Mouse (Mus musculus) heart, embryonic 13.5 days (tissue): Measurements from ENCODE around the gene Slc44a1. TPM values are rescaled to one million over a fixed set of nuclear protein-coding genes. Genes with fewer than 3 reads are reported as not detected.

Experiments used
- ATAC-seq: fragments of 200-750 bp; cut with Nextera tagmentation; 2 replicates; pipeline ENCODE4 v1.8.0; 2017; ENCODE audit warnings: moderate TSS enrichment; ENCODE audit not compliant: insufficient number of reproducible peaks, low FRiP score, low TSS enrichment; ENCODE audit errors: extremely low read depth
- H3K27ac ChIP-seq: fragments of 300-500 bp; sonication (generic); replicated peaks from 2 replicates; pipeline ENCODE4 v1.5.1; 2015; ENCODE audit warnings: moderate library complexity, mild to moderate bottlenecking, inconsistent platforms
- H3K27me3 ChIP-seq: fragments of 300-500 bp; sonication (generic); replicated peaks from 2 replicates; pipeline ENCODE4 v1.6.1; 2015; ENCODE audit warnings: mild to moderate bottlenecking, inconsistent platforms
- H3K36me3 ChIP-seq: fragments of 300-500 bp; sonication (generic); 2 replicates; pipeline ENCODE4 v1.6.1; 2015; ENCODE audit warnings: mild to moderate bottlenecking, inconsistent platforms
- H3K4me1 ChIP-seq: fragments of 300-500 bp; sonication (generic); 2 replicates; pipeline ENCODE4 v1.6.1; 2015; ENCODE audit warnings: inconsistent platforms
- H3K4me2 ChIP-seq: fragments of 300-500 bp; sonication (generic); 2 replicates; pipeline ENCODE4 v1.6.1; 2015; ENCODE audit warnings: inconsistent platforms, mild to moderate bottlenecking, moderate library complexity
- H3K4me3 ChIP-seq: fragments of 300-500 bp; sonication (generic); 2 replicates; pipeline ENCODE4 v1.5.1; 2015; ENCODE audit warnings: moderate library complexity, mild to moderate bottlenecking, inconsistent platforms
- H3K9ac ChIP-seq: fragments of 300-500 bp; sonication (generic); 2 replicates; pipeline ENCODE4 v1.6.1; 2015; ENCODE audit warnings: inconsistent platforms, mild to moderate bottlenecking, moderate library complexity
- H3K9me3 ChIP-seq: fragments of 300-500 bp; sonication (generic); 2 replicates; pipeline ENCODE4 v1.6.1; 2016; ENCODE audit warnings: inconsistent platforms
- WGBS: fragments of 180-500 bp; shearing (Covaris S2); methylation state at CpG from one replicate; pipeline ENCODE4 v1.1.7; 2015; ENCODE audit warnings: mixed read lengths; 5-methylcytosine and 5-hydroxymethylcytosine counted together
- polyA plus RNA-seq: library from polyadenylated mRNA; unstranded; fragments of >200 nt; fragmentation: Nextera tagmentation; extraction: Ambion mirVana; gene quantifications from 2 replicates; pipeline ENCODE4 v1.2.1, GENCODE M21; 2015

Gene Slc44a1
- polyA plus RNA-seq, 1 experiment from 2014 or later = 17.1 TPM

DNA sequence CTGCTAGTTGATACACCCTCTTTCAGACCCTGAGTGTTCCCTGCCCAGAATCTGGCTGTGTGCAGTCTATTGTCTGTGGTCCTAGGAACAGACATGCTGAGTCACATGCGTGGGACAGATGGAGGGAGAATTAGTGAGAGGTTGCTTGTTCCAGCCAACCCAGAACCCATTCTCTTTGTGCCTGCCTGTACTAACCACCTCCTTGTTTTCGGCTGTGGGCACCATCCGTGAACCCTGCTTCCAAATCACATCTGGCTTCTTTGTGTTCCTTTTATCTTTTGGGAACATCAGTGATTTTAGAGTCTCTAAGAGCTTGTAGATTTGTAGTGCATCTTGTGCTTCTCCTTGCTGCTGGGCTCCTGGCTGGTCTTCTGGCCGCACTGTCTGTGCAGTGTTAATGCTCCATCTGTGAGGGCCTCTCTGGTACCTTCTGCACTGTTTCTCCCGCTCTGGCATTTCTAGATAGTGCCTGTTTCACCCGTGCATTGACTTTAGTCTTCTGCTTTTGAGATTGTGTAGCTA is 75.9 kb downstream of the Slc44a1 start:
- peak overlapping the region; percentile 40; the same call in 1 of the 2 replicates for H3K27ac ChIP-seq
- 43% methylated on average over 6 of the region's 6 CpGs for WGBS
- no peaks in the 10 kb centered on the region for H3K9me3 ChIP-seq
- ATAC-seq = no peak
- H3K4me1 ChIP-seq = peaks cover 67% of the 10 kb centered on the region
- H3K9ac ChIP-seq = no peak overlapping the region
- H3K27me3 ChIP-seq = no peaks in the 10 kb centered on the region
- peaks cover 4% of the 10 kb centered on the region; the same call in 1 of the 2 replicates for H3K36me3 ChIP-seq
- no peak overlapping the region for H3K4me2 ChIP-seq
- no peak overlapping the region for H3K4me3 ChIP-seq

DNA sequence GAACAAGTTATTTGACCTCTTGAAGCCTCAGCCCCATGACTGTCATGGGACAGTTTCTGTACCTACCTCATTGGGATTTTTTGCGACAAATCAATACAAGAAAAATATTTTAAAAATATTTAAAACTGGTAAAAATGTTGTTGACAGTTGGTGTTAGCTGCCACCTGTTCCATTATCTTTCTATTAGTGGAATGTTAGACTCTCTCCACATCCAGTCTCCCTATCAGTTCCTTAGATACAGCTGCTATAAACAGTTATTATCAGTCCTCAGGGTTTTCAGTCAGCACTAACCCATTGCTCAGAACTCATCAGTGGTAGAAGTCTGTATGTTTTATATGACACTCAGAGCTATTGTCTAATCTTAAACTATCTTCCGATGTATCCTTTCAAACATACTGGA is 79.2 kb downstream of the Slc44a1 start:
- no peak overlapping the region for H3K9ac ChIP-seq
- ATAC-seq = no peak
- H3K4me1 ChIP-seq = peaks cover 37% of the 10 kb centered on the region
- no peak overlapping the region for H3K4me2 ChIP-seq
- no peak overlapping the region for H3K27ac ChIP-seq
- H3K27me3 ChIP-seq = no peaks in the 10 kb centered on the region
- peaks cover 9% of the 10 kb centered on the region; the same call in 1 of the 2 replicates for H3K36me3 ChIP-seq
- no peaks in the 10 kb centered on the region for H3K9me3 ChIP-seq
- WGBS = 75% methylated on average over 2 of the region's 2 CpGs
- no peak overlapping the region for H3K4me3 ChIP-seq

GRCm38 (mm10) chr4:53521028-53521427 is 80.8 kb downstream of the Slc44a1 start:
- Histone ChIP-seq H3K36me3 (peaks cover 9% of the 10 kb centered on the region; the same call in 1 of the 2 replicates), H3K27me3 (no peaks in the 10 kb centered on the region), H3K4me3 (no peak overlapping the region), H3K27ac (no peak overlapping the region), H3K9me3 (no peaks in the 10 kb centered on the region), H3K4me1 (peaks cover 23% of the 10 kb centered on the region), H3K9ac (no peak overlapping the region), H3K4me2 (no peak overlapping the region)
- 66% methylated on average over 8 of the region's 8 CpGs for WGBS
- ATAC-seq = no peak

GRCm38 (mm10) chr4:53522655-53523054 is 82.4 kb downstream of the Slc44a1 start:
- Histone ChIP-seq H3K4me3 (no peak overlapping the region), H3K27me3 (no peaks in the 10 kb centered on the region), H3K27ac (no peak overlapping the region), H3K9ac (no peak overlapping the region), H3K4me1 (peaks cover 25% of the 10 kb centered on the region), H3K36me3 (peaks cover 8% of the 10 kb centered on the region; the same call in 1 of the 2 replicates), H3K9me3 (no peaks in the 10 kb centered on the region), H3K4me2 (no peak overlapping the region)
- ATAC-seq = no peak
- 62% methylated on average over 8 of the region's 8 CpGs for WGBS

DNA sequence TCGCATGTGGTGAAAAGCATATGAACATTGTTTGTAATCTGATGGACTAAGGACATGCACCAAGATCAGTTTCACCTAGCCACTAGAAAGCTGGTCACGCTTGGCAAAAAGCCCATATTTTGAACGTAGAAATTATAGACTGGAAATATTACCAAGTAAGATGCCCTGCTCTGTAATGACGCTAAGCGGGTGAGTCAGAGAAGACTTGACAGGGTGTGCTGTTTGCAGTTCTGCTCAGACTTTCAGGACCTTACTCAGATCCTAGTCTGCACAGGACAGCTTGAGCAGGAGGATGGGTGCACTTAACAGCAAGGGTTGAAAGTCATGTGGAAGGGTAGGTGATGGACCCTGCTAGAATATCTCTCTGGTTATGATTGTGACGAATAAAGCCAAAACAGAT is 85.3 kb downstream of the Slc44a1 start:
- H3K27me3 ChIP-seq = no peaks in the 10 kb centered on the region
- no peak overlapping the region for H3K4me2 ChIP-seq
- H3K27ac ChIP-seq = no peak overlapping the region
- no peak overlapping the region for H3K9ac ChIP-seq
- no peaks in the 10 kb centered on the region for H3K9me3 ChIP-seq
- peaks cover 12% of the 10 kb centered on the region for H3K36me3 ChIP-seq
- ATAC-seq = no peak
- 78% methylated on average over 6 of the region's 6 CpGs for WGBS
- peaks cover 16% of the 10 kb centered on the region for H3K4me1 ChIP-seq
- H3K4me3 ChIP-seq = no peak overlapping the region

DNA sequence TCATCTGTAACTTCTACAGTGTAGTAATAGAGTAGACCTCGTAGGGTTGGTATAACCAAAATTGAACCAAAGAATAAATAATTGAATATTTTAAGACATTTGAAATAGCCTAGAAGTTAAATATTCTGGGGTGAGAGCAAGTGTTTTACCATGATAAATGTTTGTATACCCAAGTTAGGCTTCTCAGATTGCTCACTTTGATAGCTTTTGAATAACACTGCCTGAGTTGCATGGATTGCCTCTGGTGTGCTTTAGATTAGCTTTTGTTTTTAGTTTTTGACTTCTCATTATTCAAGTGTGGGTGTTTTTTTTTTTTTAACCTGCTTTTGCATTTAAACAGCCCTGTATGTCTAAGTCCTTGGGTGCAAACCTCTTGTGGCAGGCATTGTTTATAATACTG is 85.8 kb downstream of the Slc44a1 start:
- Histone ChIP-seq H3K27me3 (no peaks in the 10 kb centered on the region), H3K4me1 (peaks cover 12% of the 10 kb centered on the region), H3K9ac (no peak overlapping the region), H3K27ac (no peak overlapping the region; the same call in 1 of the 2 replicates), H3K4me2 (no peak overlapping the region), H3K36me3 (peaks cover 17% of the 10 kb centered on the region), H3K4me3 (no peak overlapping the region), H3K9me3 (no peaks in the 10 kb centered on the region)
- no peak for ATAC-seq
- 72% methylated on average over 1 of the region's 1 CpGs for WGBS

- Histone ChIP-seq H3K9me3 (no peaks in the 10 kb centered on the region), H3K9ac (no peak overlapping the region), H3K4me2 (no peak overlapping the region), H3K4me3 (no peak overlapping the region), H3K27ac (peak overlapping the region; percentile 20; the same call in 1 of the 2 replicates), H3K4me1 (peaks cover 9% of the 10 kb centered on the region), H3K36me3 (peaks cover 15% of the 10 kb centered on the region), H3K27me3 (no peaks in the 10 kb centered on the region)
- ATAC-seq = no peak
- WGBS = 51% methylated on average over 2 of the region's 2 CpGs
These were observed 86.2 kb downstream of the Slc44a1 start for GRCm38 (mm10) chr4:53526446-53526845.

GRCm38 (mm10) chr4:53535795-53536194 is 95.6 kb downstream of the Slc44a1 start:
- no peak overlapping the region for H3K4me3 ChIP-seq
- no peak overlapping the region for H3K9ac ChIP-seq
- no peak overlapping the region for H3K4me2 ChIP-seq
- H3K27ac ChIP-seq = no peak overlapping the region
- no peaks in the 10 kb centered on the region for H3K27me3 ChIP-seq
- H3K9me3 ChIP-seq = no peaks in the 10 kb centered on the region
- 88% methylated on average over 12 of the region's 12 CpGs for WGBS
- H3K4me1 ChIP-seq = peaks cover 7% of the 10 kb centered on the region; the same call in 1 of the 2 replicates
- no peak for ATAC-seq
- H3K36me3 ChIP-seq = peaks cover 4% of the 10 kb centered on the region

GRCm38 (mm10) chr4:53537101-53537500 is 96.9 kb downstream of the Slc44a1 start:
- Histone ChIP-seq H3K9ac (no peak overlapping the region), H3K4me3 (no peak overlapping the region), H3K4me2 (no peak overlapping the region), H3K9me3 (no peaks in the 10 kb centered on the region), H3K36me3 (peaks cover 4% of the 10 kb centered on the region), H3K27ac (no peak overlapping the region), H3K4me1 (peaks cover 7% of the 10 kb centered on the region; the same call in 1 of the 2 replicates), H3K27me3 (no peaks in the 10 kb centered on the region)
- no peak for ATAC-seq

DNA sequence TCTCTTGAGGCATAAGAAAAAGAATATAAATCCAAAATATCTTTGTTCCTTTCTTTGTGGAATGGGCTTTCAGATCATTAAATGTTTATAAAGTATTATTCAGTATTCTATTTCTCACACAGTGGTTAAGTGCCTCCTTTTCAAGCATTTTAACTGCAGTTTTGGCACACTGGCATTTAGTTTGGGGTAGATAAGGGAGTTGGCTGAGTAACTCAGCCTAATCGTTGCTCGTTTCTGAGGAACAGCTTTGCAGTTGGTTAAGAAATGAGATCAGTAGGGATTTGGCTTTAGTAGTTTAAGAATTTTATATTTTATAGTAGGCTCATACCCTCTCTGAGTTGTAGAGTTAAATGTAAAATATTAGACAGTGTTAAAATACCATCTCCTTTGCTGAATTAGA is 97.3 kb downstream of the Slc44a1 start:
- peaks cover 7% of the 10 kb centered on the region; the same call in 1 of the 2 replicates for H3K4me1 ChIP-seq
- no peak for ATAC-seq
- no peaks in the 10 kb centered on the region for H3K9me3 ChIP-seq
- no peak overlapping the region for H3K27ac ChIP-seq
- H3K27me3 ChIP-seq = no peaks in the 10 kb centered on the region
- no peak overlapping the region for H3K4me3 ChIP-seq
- peaks cover 8% of the 10 kb centered on the region for H3K36me3 ChIP-seq
- H3K9ac ChIP-seq = no peak overlapping the region
- 55% methylated on average over 2 of the region's 2 CpGs for WGBS
- no peak overlapping the region for H3K4me2 ChIP-seq

- H3K4me3 ChIP-seq = no peak overlapping the region
- H3K4me1 ChIP-seq = peaks cover 7% of the 10 kb centered on the region; the same call in 1 of the 2 replicates
- H3K4me2 ChIP-seq = no peak overlapping the region
- peaks cover 15% of the 10 kb centered on the region for H3K36me3 ChIP-seq
- ATAC-seq = no peak
- 73% methylated on average over 11 of the region's 11 CpGs for WGBS
- H3K27me3 ChIP-seq = no peaks in the 10 kb centered on the region
- no peaks in the 10 kb centered on the region for H3K9me3 ChIP-seq
- H3K9ac ChIP-seq = no peak overlapping the region
- H3K27ac ChIP-seq = no peak overlapping the region
These were observed 98.4 kb downstream of the Slc44a1 start for GRCm38 (mm10) chr4:53538600-53538999.

GRCm38 (mm10) chr4:53539929-53540328 is 99.7 kb downstream of the Slc44a1 start:
- H3K4me2 ChIP-seq = no peak overlapping the region

More at GRCm38 (mm10) chr4:53539929-53540328, 99.7 kb downstream of the Slc44a1 start:
- no peak for ATAC-seq
- H3K27me3 ChIP-seq = no peaks in the 10 kb centered on the region
- no peak overlapping the region for H3K4me3 ChIP-seq
- 80% methylated on average over 11 of the region's 11 CpGs for WGBS
- H3K4me1 ChIP-seq = peaks cover 9% of the 10 kb centered on the region
- no peaks in the 10 kb centered on the region for H3K9me3 ChIP-seq
- H3K27ac ChIP-seq = no peak overlapping the region; the same call in 1 of the 2 replicates
- H3K9ac ChIP-seq = no peak overlapping the region
- peaks cover 22% of the 10 kb centered on the region for H3K36me3 ChIP-seq
